Mouse (Mus musculus) small intestine, adult 10 weeks (tissue): ENCODE results near the gene 2610528A11Rik. TPM values are rescaled to one million over a fixed set of nuclear protein-coding genes. Genes with fewer than 3 reads are reported as not detected.

Experiments used
- polyA plus RNA-seq: library from polyadenylated mRNA; stranded (reverse); fragments of 350-450 nt; fragmentation: Illumina TruSeq; extraction: RNeasy Lipid Tissue Mini Kit (QIAGEN cat#74804); gene quantifications from one replicate; pipeline ENCODE4 v1.2.3, GENCODE M21; 2014; ENCODE audit warnings: low replicate concordance

Gene 2610528A11Rik
- polyA plus RNA-seq, result not detected

GRCm38 (mm10) chr14:37113922-37114321, at the start of gene 2610528A11Rik:
2610528A11Rik (minus strand) TSS chr14:37114022.

DNA sequence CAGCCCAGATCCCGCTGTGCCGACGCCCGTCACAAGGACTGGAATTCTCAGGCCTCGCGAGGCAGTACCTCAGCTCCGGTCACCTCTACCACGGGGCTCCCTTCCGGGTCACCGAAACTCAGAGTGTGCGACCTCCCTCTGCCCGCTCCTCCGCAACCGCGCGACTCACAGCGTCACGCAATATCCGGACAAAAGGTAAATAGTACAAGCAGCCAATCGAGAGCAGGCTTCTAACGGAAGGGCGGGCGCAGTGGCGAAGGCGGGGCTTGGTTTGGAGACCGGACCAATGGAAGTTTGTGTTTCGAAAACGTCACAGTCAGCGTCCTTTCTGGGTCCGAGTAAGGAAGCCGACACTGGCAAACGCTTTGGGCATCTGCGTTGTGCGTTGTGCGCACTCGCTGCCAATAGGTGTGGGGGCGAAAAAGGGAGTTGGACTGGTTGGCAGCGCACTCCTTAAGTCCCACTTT, 21.3 kb upstream of the 2610528A11Rik start, which contains the start of gene Ghitm:
Gene Ghitm (minus strand): TSS at position 146 of the 467 bp plus-strand sequence.

GRCm38 (mm10) chr14:37097956-37098530, 15.8 kb downstream of the 2610528A11Rik start, which contains the start of gene Cdhr1:
Cdhr1 (minus strand) TSS chr14:37098347.

GRCm38 (mm10) chr14:37067629-37068028, 46.2 kb downstream of the 2610528A11Rik start, which contains the start of gene Lrit2:
Lrit2 (plus strand) TSS chr14:37067929.

Other genes starting within 250 kb of the 2610528A11Rik start
- 84.9 TPM for gene Ccser2, start 145.2 kb downstream of the 2610528A11Rik start, polyA plus RNA-seq
- gene Rgr, start 65.1 kb downstream of the 2610528A11Rik start, polyA plus RNA-seq, result not detected
- gene Lrit1, start 59.2 kb downstream of the 2610528A11Rik start, polyA plus RNA-seq, result not detected
- gene Lrit2, start 46.1 kb downstream of the 2610528A11Rik start, polyA plus RNA-seq, result not detected
- 0.07 TPM for gene Cdhr1, start 15.7 kb downstream of the 2610528A11Rik start, polyA plus RNA-seq
- gene Ghitm, start 21.2 kb upstream of the 2610528A11Rik start, polyA plus RNA-seq, result 485 TPM